Mouse (Mus musculus) limb, embryonic 14.5 days (tissue): ENCODE measurements around the gene Acad12. TPM values are rescaled to one million over a fixed set of nuclear protein-coding genes. Genes with fewer than 3 reads are reported as not detected.

Source experiments
- ATAC-seq: fragments of 200-750 bp; cut with Nextera tagmentation; 2 replicates; pipeline ENCODE4 v1.8.0; 2017; ENCODE audit warnings: low read depth, moderate number of reproducible peaks, moderate TSS enrichment; ENCODE audit not compliant: low FRiP score
- DNase-seq: peaks from one replicate; pipeline ENCODE4 v3.0.0-alpha.2; 2015; ENCODE audit warnings: low spot score
- H3K27ac ChIP-seq: fragments of 300-500 bp; sonication (generic); replicated peaks from 2 replicates; pipeline ENCODE4 v1.5.1; 2014; ENCODE audit warnings: low read depth, mild to moderate bottlenecking, low read length, moderate library complexity, mixed read lengths
- H3K27me3 ChIP-seq: fragments of 300-500 bp; sonication (generic); 2 replicates; pipeline ENCODE4 v1.6.1; 2014; ENCODE audit warnings: low read length, mixed read lengths; ENCODE audit not compliant: control insufficient read depth, insufficient read depth
- H3K36me3 ChIP-seq: fragments of 300-500 bp; sonication (generic); 2 replicates; pipeline ENCODE4 v1.6.1; 2014; ENCODE audit warnings: mild to moderate bottlenecking, low read length, moderate library complexity, mixed read lengths; ENCODE audit not compliant: control insufficient read depth, insufficient read depth
- H3K4me1 ChIP-seq: fragments of 300-500 bp; sonication (generic); 2 replicates; pipeline ENCODE4 v1.6.1; 2014; ENCODE audit warnings: antibody characterized with exemption, low read length, mixed read lengths; ENCODE audit not compliant: control insufficient read depth, insufficient read depth
- H3K4me2 ChIP-seq: fragments of 300-500 bp; sonication (generic); replicated peaks from 2 replicates; pipeline ENCODE4 v1.6.1; 2014; ENCODE audit warnings: low read depth, mild to moderate bottlenecking, low read length, moderate library complexity; ENCODE audit not compliant: severe bottlenecking
- H3K4me3 ChIP-seq: fragments of 300-500 bp; sonication (generic); replicated peaks from 2 replicates; pipeline ENCODE4 v1.5.1; 2014; ENCODE audit warnings: low read length
- H3K9ac ChIP-seq: fragments of 300-500 bp; sonication (generic); 2 replicates; pipeline ENCODE4 v1.6.1; 2014; ENCODE audit warnings: mild to moderate bottlenecking, low read depth, low read length, moderate library complexity; ENCODE audit not compliant: severe bottlenecking
- H3K9me3 ChIP-seq: fragments of 300-500 bp; sonication (generic); 2 replicates; pipeline ENCODE4 v1.6.1; 2016; ENCODE audit warnings: low read length; ENCODE audit not compliant: control insufficient read depth
- POLR2A ChIP-seq: fragments of 200-500 bp; IDR thresholded peaks from 2 replicates; pipeline ENCODE4 v1.8.0; 2012; ENCODE audit warnings: inconsistent platforms, mild to moderate bottlenecking, moderate library complexity, borderline replicate concordance; ENCODE audit not compliant: insufficient read depth, insufficient read length; ENCODE audit errors: extremely low read depth
- WGBS: fragments of 180-500 bp; shearing (Covaris S2); extraction: QIAGEN DNeasy Blood & Tissue Kit; methylation state at CpG from one replicate; pipeline ENCODE4 v1.1.7; 2014; 5-methylcytosine and 5-hydroxymethylcytosine counted together
- polyA plus RNA-seq, 2 experiments: library from polyadenylated mRNA; depleted of rRNA in 1 of 2; stranded (reverse) in 1 of 2; unstranded in 1 of 2; fragments of >200 nt; fragmentation: Nextera tagmentation in 1 of 2; extraction: Ambion mirVana in 1 of 2; gene quantifications; 2 replicates each; pipeline versions ENCODE4 v1.2.1 to v1.2.3; 2012 to 2014

The Acad12 gene
- polyA plus RNA-seq, 2 experiments = 1.6 to 2.0 TPM

DNA sequence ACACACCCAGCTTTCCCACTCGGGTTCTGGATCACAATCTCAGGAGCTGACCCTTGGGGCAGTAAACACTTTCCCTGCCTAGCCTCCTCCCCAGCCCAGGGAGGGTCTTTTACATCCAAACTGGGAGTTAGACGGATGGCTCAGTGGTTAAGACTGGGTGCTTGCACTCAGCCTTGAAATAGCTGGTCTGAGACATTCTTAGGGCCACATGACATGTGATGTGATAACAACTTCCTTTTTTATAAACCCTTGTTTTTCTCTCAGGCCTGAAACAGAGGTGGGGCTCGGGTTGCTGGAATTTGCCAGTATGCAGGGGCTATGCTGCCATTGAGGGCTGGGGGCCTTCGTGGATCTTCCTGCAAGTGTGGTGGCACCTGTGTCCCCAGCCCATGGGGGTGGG, 21.4 kb downstream of the Acad12 start:
- 59% methylated on average over 4 of the region's 4 CpGs for WGBS
- H3K36me3 ChIP-seq = no peaks in the 10 kb centered on the region
- no peak overlapping the region for H3K27ac ChIP-seq
- H3K9ac ChIP-seq = no peak overlapping the region
- no peak for DNase-seq
- no peak for TF ChIP-seq POLR2A
- H3K27me3 ChIP-seq = no peaks in the 10 kb centered on the region
- H3K4me1 ChIP-seq = peaks cover 11% of the 10 kb centered on the region; the same call in 1 of the 2 replicates
- no peak overlapping the region for H3K4me3 ChIP-seq
- no peaks in the 10 kb centered on the region for H3K9me3 ChIP-seq
- no peak overlapping the region for H3K4me2 ChIP-seq
- ATAC-seq = no peak

GRCm38 (mm10) chr5:121596226-121596625, 22.5 kb downstream of the Acad12 start:
- Histone ChIP-seq H3K36me3 (no peaks in the 10 kb centered on the region), H3K27me3 (no peaks in the 10 kb centered on the region), H3K27ac (no peak overlapping the region), H3K9me3 (no peaks in the 10 kb centered on the region), H3K9ac (no peak overlapping the region), H3K4me2 (no peak overlapping the region), H3K4me3 (no peak overlapping the region), H3K4me1 (peaks cover 14% of the 10 kb centered on the region)
- ATAC-seq = no peak
- DNase-seq = no peak
- TF ChIP-seq POLR2A = no peak
- WGBS = 80% methylated on average over 6 of the region's 6 CpGs

GRCm38 (mm10) chr5:121595758-121596157, 23.0 kb downstream of the Acad12 start:
- ATAC-seq = no peak
- 85% methylated on average over 6 of the region's 6 CpGs for WGBS
- no peak overlapping the region for H3K4me3 ChIP-seq
- DNase-seq = no peak
- no peak for TF ChIP-seq POLR2A
- no peaks in the 10 kb centered on the region for H3K27me3 ChIP-seq
- H3K9ac ChIP-seq = no peak overlapping the region
- H3K4me2 ChIP-seq = no peak overlapping the region
- H3K9me3 ChIP-seq = no peaks in the 10 kb centered on the region
- no peak overlapping the region for H3K27ac ChIP-seq
- peaks cover 14% of the 10 kb centered on the region for H3K4me1 ChIP-seq
- no peaks in the 10 kb centered on the region for H3K36me3 ChIP-seq

DNA sequence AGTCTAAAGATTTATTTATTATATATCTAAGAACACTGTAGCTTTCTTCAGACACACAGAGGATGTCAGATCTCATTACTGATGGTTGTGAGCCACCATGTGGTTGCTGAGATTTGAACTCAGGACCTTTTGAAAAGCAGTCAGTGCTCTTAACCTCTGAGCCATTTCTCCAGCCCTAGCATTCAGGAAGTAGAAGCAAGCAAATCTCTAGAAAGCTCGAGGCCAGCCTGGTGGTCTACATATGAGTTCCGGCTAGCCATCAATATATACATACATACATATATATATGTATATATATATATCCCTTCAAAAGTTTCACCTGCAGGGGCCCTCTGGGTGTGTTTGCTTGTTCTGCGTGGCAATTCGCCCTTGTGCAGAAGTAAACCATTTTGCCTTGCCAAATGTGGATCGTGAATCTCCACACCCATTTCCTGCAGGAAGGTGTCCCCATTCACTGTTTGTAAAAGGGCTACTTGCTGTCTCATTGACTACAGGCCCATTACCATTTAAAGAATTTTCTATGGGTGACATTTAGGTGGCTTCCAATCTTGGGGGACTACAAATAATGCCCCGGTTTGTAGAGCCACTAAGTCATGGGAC, 23.9 kb downstream of the Acad12 start:
- H3K27me3 ChIP-seq = no peaks in the 10 kb centered on the region
- peaks cover 14% of the 10 kb centered on the region for H3K4me1 ChIP-seq
- no peaks in the 10 kb centered on the region for H3K9me3 ChIP-seq
- no peak for DNase-seq
- ATAC-seq = no peak
- WGBS = 78% methylated on average over 6 of the region's 6 CpGs
- H3K9ac ChIP-seq = no peak overlapping the region
- H3K4me2 ChIP-seq = peak overlapping the region; percentile 59; the same call in 1 of the 2 replicates
- H3K36me3 ChIP-seq = no peaks in the 10 kb centered on the region; the same call in 1 of the 2 replicates
- TF ChIP-seq POLR2A = no peak
- H3K4me3 ChIP-seq = no peak overlapping the region
- H3K27ac ChIP-seq = no peak overlapping the region

DNA sequence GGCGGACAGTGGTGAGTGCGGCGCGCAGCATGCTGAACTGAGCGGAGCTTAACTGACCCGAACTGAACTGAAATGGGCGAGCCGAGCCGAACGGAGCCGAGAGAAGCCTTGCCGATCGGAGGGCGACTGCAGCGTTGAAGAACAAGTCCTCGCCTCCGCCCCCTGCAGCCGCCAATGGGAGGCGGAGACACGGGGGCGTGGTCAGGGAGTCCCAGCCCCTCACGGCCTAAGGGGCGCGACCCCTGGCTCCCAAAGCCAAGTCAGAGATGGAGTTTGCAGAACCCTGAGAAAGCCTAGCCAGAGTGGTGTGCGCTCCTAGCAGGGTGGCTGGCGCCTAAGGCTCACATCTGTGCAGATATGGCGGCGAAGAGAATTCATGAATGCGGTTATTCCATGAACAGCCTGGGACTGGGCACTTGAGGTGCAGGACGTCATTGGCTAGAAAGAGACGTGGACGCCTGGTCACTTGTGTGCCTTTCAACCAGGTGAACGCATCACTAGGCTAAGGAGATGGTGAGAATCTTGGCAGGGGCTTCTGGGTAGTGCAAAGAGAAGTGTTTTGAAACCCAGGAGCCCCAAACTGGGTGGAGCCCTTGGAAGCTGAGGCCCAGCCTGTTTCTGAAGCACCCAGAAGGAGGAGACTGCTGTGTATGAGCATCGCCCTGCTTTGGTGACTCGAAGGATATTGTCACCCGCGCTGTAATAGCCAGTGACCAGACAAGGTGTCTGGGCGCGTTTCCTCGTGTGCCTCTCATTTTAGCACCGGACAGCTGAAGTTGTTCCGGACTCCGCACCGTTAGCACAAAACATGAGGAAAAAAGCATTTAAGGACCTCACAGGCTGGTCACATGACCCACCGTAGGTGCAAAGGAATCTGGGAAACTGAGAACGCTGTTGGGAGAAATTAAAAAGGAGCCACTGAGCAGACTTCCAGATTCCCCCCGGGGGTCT, 25.0 kb downstream of the Acad12 start, which contains the start of gene Aldh2:
Aldh2 (minus strand) TSS at position 374 of the 951 bp plus-strand sequence.
- Histone ChIP-seq H3K4me1 (peaks cover 14% of the 10 kb centered on the region), H3K4me3 (peak within 1 kb of the TSS; percentile 81), H3K27me3 (no peaks in the 10 kb centered on the region), H3K27ac (peak within 1 kb of the TSS; percentile 78), H3K9ac (peak within 1 kb of the TSS; percentile 83), H3K9me3 (no peaks in the 10 kb centered on the region), H3K36me3 (no peaks in the 10 kb centered on the region; the same call in 1 of the 2 replicates), H3K4me2 (peak within 1 kb of the TSS; percentile 59)
- DNase-seq (peak; percentile 90), ATAC-seq (peak; percentile 90)
- 0 out of 2 replicates have a peak, but pooled peaks have one; percentile 23 for TF ChIP-seq POLR2A
- 2% methylated on average over 45 of the region's 47 CpGs for WGBS
